Mouse (Mus musculus) ES-CJ7 (cell line): ENCODE results near the gene Bloc1s3.

ENCODE experiments used
- DNase-seq: peaks from one replicate; pipeline ENCODE4 v3.0.0; 2011; ENCODE audit warnings: low read depth, low spot score

Bloc1s3 gene

GRCm38 (mm10) chr7:19477624-19478384 lies 30.4 kb downstream of the Bloc1s3 start:
- DNase-seq, result no peak

- DNase-seq, result no peak
These were observed 31.1 kb downstream of the Bloc1s3 start for GRCm38 (mm10) chr7:19477084-19477483.

GRCm38 (mm10) chr7:19473875-19474443 lies 34.2 kb downstream of the Bloc1s3 start:
- peak; percentile 69 for DNase-seq

GRCm38 (mm10) chr7:19472403-19472802 lies 35.8 kb downstream of the Bloc1s3 start:
- DNase-seq, result no peak

GRCm38 (mm10) chr7:19470308-19470707 lies 37.9 kb downstream of the Bloc1s3 start:
- DNase-seq, result peak; percentile 45

GRCm38 (mm10) chr7:19469404-19469803 lies 38.8 kb downstream of the Bloc1s3 start:
- DNase-seq, result no peak

GRCm38 (mm10) chr7:19468279-19468678 lies 39.9 kb downstream of the Bloc1s3 start:
- no peak for DNase-seq

GRCm38 (mm10) chr7:19467638-19468037 lies 40.5 kb downstream of the Bloc1s3 start:
- DNase-seq, result no peak

- no peak for DNase-seq
These were observed 41.5 kb downstream of the Bloc1s3 start for GRCm38 (mm10) chr7:19466602-19467145.

GRCm38 (mm10) chr7:19464367-19465307 lies 43.5 kb downstream of the Bloc1s3 start:
- DNase-seq, result no peak

GRCm38 (mm10) chr7:19462884-19463381 lies 45.2 kb downstream of the Bloc1s3 start, which contains the start of gene Exoc3l2:
Gene Exoc3l2, plus strand, starts transcription at chr7:19463331.
- no peak for DNase-seq

GRCm38 (mm10) chr7:19462443-19462842 lies 45.7 kb downstream of the Bloc1s3 start:
- DNase-seq, result no peak

- peak; percentile 79 for DNase-seq
These were observed 46.7 kb downstream of the Bloc1s3 start for GRCm38 (mm10) chr7:19461488-19461887.

- peak; percentile 53 for DNase-seq
These were observed 47.7 kb downstream of the Bloc1s3 start for GRCm38 (mm10) chr7:19460500-19460899.

GRCm38 (mm10) chr7:19459144-19459870 lies 48.9 kb downstream of the Bloc1s3 start:
- DNase-seq, result peak; percentile 23

GRCm38 (mm10) chr7:19458591-19459111 lies 49.5 kb downstream of the Bloc1s3 start, which contains the start of gene Mark4:
Gene Mark4, minus strand, starts transcription at chr7:19458821.
- peak; percentile 77 for DNase-seq

- peak; percentile 76 for DNase-seq
These were observed 50.1 kb downstream of the Bloc1s3 start for GRCm38 (mm10) chr7:19458072-19458486.

- DNase-seq, result no peak
These were observed 50.6 kb downstream of the Bloc1s3 start for GRCm38 (mm10) chr7:19457414-19458071.

GRCm38 (mm10) chr7:19456628-19457027 lies 51.5 kb downstream of the Bloc1s3 start:
- DNase-seq, result no peak
